ENCODE assay signal across 8 mouse cellular contexts in genomic region chr5:24343977-24344436, GRCm38 (mm10). TPM values are rescaled to one million over a fixed set of nuclear protein-coding genes. Genes with fewer than 3 reads are reported as not detected.
DNase-seq lines count a peak whose midpoint lies in the region; ATAC-seq and TF ChIP-seq lines count a peak whose summit lies in the region.

No protein-coding gene starts in this region.

- WGBS in heart, embryonic 14.5 days, result 19% methylated on average over 2 of the region's 2 CpGs
- 27% methylated on average over 2 of the region's 2 CpGs for WGBS in heart, adult 2 months
- 30% methylated on average over 2 of the region's 2 CpGs for WGBS in intestine, postnatal 0 days
- 1% methylated on average over 2 of the region's 2 CpGs for WGBS in neural tube, embryonic 12.5 days

- peak overlapping the region; percentile 31 for H3K9ac ChIP-seq in heart, embryonic 14.5 days (ENCODE audit: low read length)
- no peak overlapping the region for H3K9ac ChIP-seq in heart, adult 2 months (ENCODE audit: low read depth, low read length)
- H3K9ac ChIP-seq in intestine, postnatal 0 days (ENCODE audit: low read depth, low read length), result no peak overlapping the region
- peak overlapping the region; percentile 55; the same call in 1 of the 2 replicates for H3K9ac ChIP-seq in neural tube, embryonic 12.5 days

- peaks cover 48 to 89% of the 10 kb centered on the region in 2 experiments for H3K4me1 ChIP-seq in heart, embryonic 14.5 days (ENCODE audit: control insufficient read depth in 2 of 2, insufficient read depth in 2 of 2, low read length in 2 of 2)
- H3K4me1 ChIP-seq in heart, adult 2 months (ENCODE audit: control insufficient read depth, insufficient read depth, low read length), result peaks cover 21% of the 10 kb centered on the region
- H3K4me1 ChIP-seq in intestine, postnatal 0 days (replicated peaks; ENCODE audit: control insufficient read depth, insufficient read depth, low read length), result no peaks in the 10 kb centered on the region
- peaks cover 57% of the 10 kb centered on the region for H3K4me1 ChIP-seq in neural tube, embryonic 12.5 days

- intact Hi-C loops in heart, adult 2 months (cut with DNase I), result no loop called here

- TF ChIP-seq POLR2A in heart, adult 2 months (IDR thresholded peaks at IDR 0.05; ENCODE audit: insufficient read depth, low read depth, low read length), result no peak

- no peak for TF ChIP-seq CTCF in heart, adult 2 months (IDR thresholded peaks at IDR 0.05)
- no peak for TF ChIP-seq CTCF in intestine, postnatal 0 days (IDR thresholded peaks at IDR 0.05; ENCODE audit: low read depth)

- H3K9me3 ChIP-seq in heart, embryonic 14.5 days (ENCODE audit: control insufficient read depth, low read length), result no peaks in the 10 kb centered on the region
- no peaks in the 10 kb centered on the region for H3K9me3 ChIP-seq in intestine, postnatal 0 days (ENCODE audit: control insufficient read depth)
- H3K9me3 ChIP-seq in neural tube, embryonic 12.5 days, result no peaks in the 10 kb centered on the region

- peak overlapping the region; percentile 74 to 85 for H3K27ac ChIP-seq in heart, embryonic 14.5 days (replicated peaks in 1 of 2; ENCODE audit: control insufficient read depth in 1 of 2, insufficient read depth in 1 of 2, low read depth in 2 of 2, low read length in 2 of 2)
- H3K27ac ChIP-seq in heart, adult 2 months, result no peak overlapping the region
- no peak overlapping the region for H3K27ac ChIP-seq in intestine, postnatal 0 days (ENCODE audit: low read depth, low read length)
- H3K27ac ChIP-seq in neural tube, embryonic 12.5 days, result peak overlapping the region; percentile 92

- DNase-seq in heart, adult 2 months, result no peak
- peak; percentile 76 for DNase-seq in embryo, embryonic 9.5 days (ENCODE audit: extremely low spot score)
- DNase-seq in layer of hippocampus, adult 11-12 months (ENCODE audit: low spot score), result no peak
- no peak for DNase-seq in urinary bladder, postnatal 10 days (ENCODE audit: low spot score)

- TF ChIP-seq EP300 in heart, adult 2 months (IDR thresholded peaks at IDR 0.05; ENCODE audit: insufficient read depth, low read depth, low read length), result no peak

- no peak for ATAC-seq in heart, embryonic 14.5 days (ENCODE audit: insufficient number of reproducible peaks, insufficient read depth, low FRiP score, low read depth)
- no peak for ATAC-seq in intestine, postnatal 0 days
- peak; percentile 56 for ATAC-seq in neural tube, embryonic 12.5 days (ENCODE audit: low FRiP score, low read depth)
- ATAC-seq in megakaryocyte, adult 5-6 weeks (ENCODE audit: poor library complexity, severe bottlenecking), result no peak

- H3K4me3 ChIP-seq in heart, embryonic 14.5 days (ENCODE audit: control insufficient read depth in 1 of 2, insufficient read depth in 1 of 2, low read depth in 1 of 2, low read length in 2 of 2), result no peak overlapping the region
- no peak overlapping the region for H3K4me3 ChIP-seq in heart, adult 2 months
- no peak overlapping the region for H3K4me3 ChIP-seq in intestine, postnatal 0 days (ENCODE audit: low read depth, low read length)
- no peak overlapping the region for H3K4me3 ChIP-seq in neural tube, embryonic 12.5 days

- H3K79me2 ChIP-seq in heart, adult 2 months (replicated peaks; ENCODE audit: control insufficient read depth, insufficient read depth, low read length), result no peaks in the 10 kb centered on the region

- H3K4me2 ChIP-seq in heart, embryonic 14.5 days (ENCODE audit: low read length), result peak overlapping the region; percentile 40
- H3K4me2 ChIP-seq in intestine, postnatal 0 days (replicated peaks; ENCODE audit: low read depth), result peak overlapping the region; percentile 35; the same call in 1 of the 2 replicates
- H3K4me2 ChIP-seq in neural tube, embryonic 12.5 days (replicated peaks), result peak overlapping the region; percentile 49

- peaks cover 74% of the 10 kb centered on the region for H3K36me3 ChIP-seq in heart, embryonic 14.5 days (ENCODE audit: control insufficient read depth, insufficient read depth, low read length)
- H3K36me3 ChIP-seq in heart, adult 2 months (ENCODE audit: control insufficient read depth, insufficient read depth, low read length), result 0 out of 2 replicates have a peak, but pooled peaks cover 2% of the 10 kb centered on the region
- H3K36me3 ChIP-seq in intestine, postnatal 0 days (ENCODE audit: control insufficient read depth, insufficient read depth), result no peaks in the 10 kb centered on the region
- no peaks in the 10 kb centered on the region for H3K36me3 ChIP-seq in neural tube, embryonic 12.5 days

- no peaks in the 10 kb centered on the region for H3K27me3 ChIP-seq in heart, embryonic 14.5 days (ENCODE audit: control insufficient read depth, insufficient read depth, low read length)
- no peaks in the 10 kb centered on the region for H3K27me3 ChIP-seq in heart, adult 2 months (ENCODE audit: control insufficient read depth, insufficient read depth, low read length)
- no peaks in the 10 kb centered on the region for H3K27me3 ChIP-seq in intestine, postnatal 0 days (replicated peaks; ENCODE audit: control insufficient read depth, insufficient read depth, low read length)
- peaks cover 7% of the 10 kb centered on the region for H3K27me3 ChIP-seq in neural tube, embryonic 12.5 days (replicated peaks)

RNA-seq across cellular contexts. Expression of gene Kcnh2, which starts 7.4 kb away (rescaled TPM):
- polyA plus RNA-seq in heart, embryonic 14.5 days (2014; fragmentation: Nextera tagmentation; extraction: Ambion mirVana), result 23.5 and 32.9 TPM in 2 replicates
- total RNA-seq in heart, adult 2 months (2021), result 10 to 100 TPM; 59.3 to 68.5 TPM
- 119 and 121 TPM in 2 replicates for polyA plus RNA-seq in heart, adult 2 months (2012; rRNA removed)
- 3.0 and 3.1 TPM in 2 replicates for polyA plus RNA-seq in intestine, postnatal 0 days (2015; fragmentation: Nextera tagmentation; extraction: Ambion mirVana)
- polyA plus RNA-seq in neural tube, embryonic 12.5 days (2016; fragmentation: Nextera tagmentation; extraction: Ambion mirVana), result 15.1 and 18.6 TPM in 2 replicates
- not detected in 2 replicates for total RNA-seq in megakaryocyte, adult 5-6 weeks (2015)
- total RNA-seq in megakaryocyte, adult 5-6 weeks (2017), result not detected in 2 replicates

RNA-seq across cellular contexts. Expression of gene Nos3, which starts 20.6 kb away (rescaled TPM):
- polyA plus RNA-seq in heart, embryonic 14.5 days (2014; fragmentation: Nextera tagmentation; extraction: Ambion mirVana), result 27.7 and 28.2 TPM in 2 replicates
- 10 to 100 TPM; 23.5 to 24.4 TPM for total RNA-seq in heart, adult 2 months (2021)
- polyA plus RNA-seq in heart, adult 2 months (2012; rRNA removed), result 26.3 and 30.7 TPM in 2 replicates
- 3.5 and 3.7 TPM in 2 replicates for polyA plus RNA-seq in intestine, postnatal 0 days (2015; fragmentation: Nextera tagmentation; extraction: Ambion mirVana)
- polyA plus RNA-seq in neural tube, embryonic 12.5 days (2016; fragmentation: Nextera tagmentation; extraction: Ambion mirVana), result 9.2 and 9.4 TPM in 2 replicates
- total RNA-seq in megakaryocyte, adult 5-6 weeks (2015), result 0.05 and 0.25 TPM in 2 replicates
- 0.16 and 0.29 TPM in 2 replicates for total RNA-seq in megakaryocyte, adult 5-6 weeks (2017)

RNA-seq across cellular contexts. Expression of gene Atg9b, which starts 47.9 kb away (rescaled TPM):
- 1.0 and 1.5 TPM in 2 replicates for polyA plus RNA-seq in heart, embryonic 14.5 days (2014; fragmentation: Nextera tagmentation; extraction: Ambion mirVana)
- 1 to 10 TPM in 1 of 2 experiments, under 1 TPM in 1; 0.89 to 1.1 TPM for total RNA-seq in heart, adult 2 months (2021)
- polyA plus RNA-seq in heart, adult 2 months (2012; rRNA removed), result 2.2 and 2.3 TPM in 2 replicates
- polyA plus RNA-seq in intestine, postnatal 0 days (2015; fragmentation: Nextera tagmentation; extraction: Ambion mirVana), result 0.42 and 0.61 TPM in 2 replicates
- polyA plus RNA-seq in neural tube, embryonic 12.5 days (2016; fragmentation: Nextera tagmentation; extraction: Ambion mirVana), result 0.34 and 0.35 TPM in 2 replicates
- total RNA-seq in megakaryocyte, adult 5-6 weeks (2015), result 0.33 and 0.50 TPM in 2 replicates
- total RNA-seq in megakaryocyte, adult 5-6 weeks (2017), result 2.2 and 2.7 TPM in 2 replicates

RNA-seq across cellular contexts. Expression of gene Abcb8, which starts 49.5 kb away (rescaled TPM):
- polyA plus RNA-seq in heart, embryonic 14.5 days (2014; fragmentation: Nextera tagmentation; extraction: Ambion mirVana), result 52.7 and 56.1 TPM in 2 replicates
- total RNA-seq in heart, adult 2 months (2021), result 10 to 100 TPM; 81.2 to 89.8 TPM
- 148 and 151 TPM in 2 replicates for polyA plus RNA-seq in heart, adult 2 months (2012; rRNA removed)
- polyA plus RNA-seq in intestine, postnatal 0 days (2015; fragmentation: Nextera tagmentation; extraction: Ambion mirVana), result 40.4 and 40.9 TPM in 2 replicates
- polyA plus RNA-seq in neural tube, embryonic 12.5 days (2016; fragmentation: Nextera tagmentation; extraction: Ambion mirVana), result 45.9 and 52.7 TPM in 2 replicates
- total RNA-seq in megakaryocyte, adult 5-6 weeks (2015), result 9.3 and 13.9 TPM in 2 replicates
- 3.3 and 5.6 TPM in 2 replicates for total RNA-seq in megakaryocyte, adult 5-6 weeks (2017)

Comparison
In these comparisons a context has a peak if more than half of its experiments do, and no peak if none do; other contexts are left out.
1. H3K27ac ChIP-seq: peak in heart, embryonic 14.5 days (2 of 2) and neural tube, embryonic 12.5 days (single experiment); none in heart, adult 2 months (single experiment) and intestine, postnatal 0 days (single experiment).
2. H3K9ac ChIP-seq: peak in heart, embryonic 14.5 days (single experiment) and neural tube, embryonic 12.5 days (single experiment); none in heart, adult 2 months (single experiment) and intestine, postnatal 0 days (single experiment).
3. Peak in every context shown above with its lines, with median percentiles within 50 percentile points of each other: H3K4me2 ChIP-seq.